In genomic region chr11:79710868-79711765, GRCm38 (mm10) we compare ENCODE assay signal across 8 mouse cellular contexts.
DNase-seq lines count a peak whose midpoint lies in the region; ATAC-seq lines count a peak whose summit lies in the region.

No protein-coding gene starts in this region.

- peak; percentile 87 for ATAC-seq in embryonic facial prominence, embryonic 12.5 days (ENCODE audit: insufficient number of reproducible peaks, insufficient read depth, low FRiP score, low TSS enrichment)
- ATAC-seq in heart, embryonic 12.5 days (ENCODE audit: insufficient number of reproducible peaks, low FRiP score) = peak; percentile 89
- ATAC-seq in kidney, embryonic 16.5 days (ENCODE audit: low FRiP score, low TSS enrichment) = peak; percentile 92
- peak; percentile 74 for ATAC-seq in liver, embryonic 13.5 days (ENCODE audit: low read depth)
- peak; percentile 85 for ATAC-seq in stomach, embryonic 14.5 days (ENCODE audit: insufficient number of reproducible peaks, insufficient read depth, low FRiP score, low read depth)

- H3K4me3 ChIP-seq in embryonic facial prominence, embryonic 12.5 days = peak overlapping the region; percentile 68
- peak overlapping the region; percentile 60 for H3K4me3 ChIP-seq in heart, embryonic 12.5 days
- H3K4me3 ChIP-seq in kidney, embryonic 16.5 days (ENCODE audit: low read length) = peak overlapping the region; percentile 80
- peak overlapping the region; percentile 62 for H3K4me3 ChIP-seq in liver, embryonic 13.5 days (replicated peaks)
- H3K4me3 ChIP-seq in stomach, embryonic 14.5 days (ENCODE audit: low read depth, low read length) = peak overlapping the region; percentile 77

- H3K4me1 ChIP-seq in embryonic facial prominence, embryonic 12.5 days = peaks cover 15% of the 10 kb centered on the region
- peaks cover 21% of the 10 kb centered on the region for H3K4me1 ChIP-seq in heart, embryonic 12.5 days (replicated peaks)
- H3K4me1 ChIP-seq in kidney, embryonic 16.5 days (ENCODE audit: insufficient read depth, low read length) = peaks cover 32% of the 10 kb centered on the region
- H3K4me1 ChIP-seq in liver, embryonic 13.5 days (replicated peaks) = peaks cover 29% of the 10 kb centered on the region
- H3K4me1 ChIP-seq in stomach, embryonic 14.5 days (ENCODE audit: control insufficient read depth, insufficient read depth, low read length) = peaks cover 21% of the 10 kb centered on the region

- H3K27me3 ChIP-seq in embryonic facial prominence, embryonic 12.5 days = peaks cover 46% of the 10 kb centered on the region
- H3K27me3 ChIP-seq in heart, embryonic 12.5 days (replicated peaks) = peaks cover 47% of the 10 kb centered on the region
- peaks cover 13% of the 10 kb centered on the region; the same call in 1 of the 2 replicates for H3K27me3 ChIP-seq in kidney, embryonic 16.5 days (ENCODE audit: insufficient read depth, low read length)
- peaks cover 74% of the 10 kb centered on the region for H3K27me3 ChIP-seq in liver, embryonic 13.5 days
- peaks cover 7% of the 10 kb centered on the region; the same call in 1 of the 2 replicates for H3K27me3 ChIP-seq in stomach, embryonic 14.5 days (ENCODE audit: control insufficient read depth, insufficient read depth, low read length)

- H3K36me3 ChIP-seq in embryonic facial prominence, embryonic 12.5 days = no peaks in the 10 kb centered on the region
- H3K36me3 ChIP-seq in heart, embryonic 12.5 days = no peaks in the 10 kb centered on the region
- no peaks in the 10 kb centered on the region for H3K36me3 ChIP-seq in kidney, embryonic 16.5 days (ENCODE audit: insufficient read depth, low read length)
- no peaks in the 10 kb centered on the region for H3K36me3 ChIP-seq in liver, embryonic 13.5 days
- no peaks in the 10 kb centered on the region for H3K36me3 ChIP-seq in stomach, embryonic 14.5 days (ENCODE audit: control insufficient read depth, insufficient read depth, low read length)

- WGBS in embryonic facial prominence, embryonic 12.5 days = under 1% methylated on average over 103 of the region's 106 CpGs
- WGBS in heart, embryonic 12.5 days = under 1% methylated on average over 89 of the region's 106 CpGs
- under 1% methylated on average over 98 of the region's 106 CpGs for WGBS in kidney, embryonic 16.5 days
- WGBS in liver, embryonic 13.5 days (ENCODE audit: insufficient replicate concordance) = under 1% methylated on average over 106 of the region's 106 CpGs
- under 1% methylated on average over 106 of the region's 106 CpGs for WGBS in stomach, embryonic 14.5 days

- H3K27ac ChIP-seq in embryonic facial prominence, embryonic 12.5 days = no peak overlapping the region
- no peak overlapping the region for H3K27ac ChIP-seq in heart, embryonic 12.5 days (ENCODE audit: poor library complexity, severe bottlenecking)
- peak overlapping the region; percentile 67; the same call in 1 of the 2 replicates for H3K27ac ChIP-seq in kidney, embryonic 16.5 days (ENCODE audit: low read length)
- H3K27ac ChIP-seq in liver, embryonic 13.5 days = no peak overlapping the region
- H3K27ac ChIP-seq in stomach, embryonic 14.5 days (ENCODE audit: low read length) = peak overlapping the region; percentile 71

- no peaks in the 10 kb centered on the region for H3K9me3 ChIP-seq in embryonic facial prominence, embryonic 12.5 days
- no peaks in the 10 kb centered on the region for H3K9me3 ChIP-seq in heart, embryonic 12.5 days (replicated peaks)
- H3K9me3 ChIP-seq in kidney, embryonic 16.5 days (ENCODE audit: low read length) = no peaks in the 10 kb centered on the region
- no peaks in the 10 kb centered on the region for H3K9me3 ChIP-seq in liver, embryonic 13.5 days (replicated peaks)
- H3K9me3 ChIP-seq in stomach, embryonic 14.5 days (ENCODE audit: control insufficient read depth, low read depth, low read length) = no peaks in the 10 kb centered on the region

- peak overlapping the region; percentile 97 for H3K4me2 ChIP-seq in embryonic facial prominence, embryonic 12.5 days (replicated peaks)
- H3K4me2 ChIP-seq in heart, embryonic 12.5 days = peak overlapping the region; percentile 97
- H3K4me2 ChIP-seq in kidney, embryonic 16.5 days (replicated peaks; ENCODE audit: low read depth, low read length) = peak overlapping the region; percentile 100
- peak overlapping the region; percentile 86 for H3K4me2 ChIP-seq in liver, embryonic 13.5 days
- H3K4me2 ChIP-seq in stomach, embryonic 14.5 days (replicated peaks; ENCODE audit: low read depth, low read length) = peak overlapping the region; percentile 98

- peak; percentile 91 for DNase-seq in 3134 (ENCODE audit: extremely low read depth, insufficient read length, low spot score)
- peak; percentile 93 for DNase-seq in adrenal gland, postnatal 14 days
- DNase-seq in liver, embryonic 13.5 days = peak; percentile 48
- DNase-seq in natural killer cell, adult 2 months (ENCODE audit: low spot score in 2 of 2) = peak; percentile 48 to 60

- peak overlapping the region; percentile 76 for H3K9ac ChIP-seq in embryonic facial prominence, embryonic 12.5 days
- H3K9ac ChIP-seq in heart, embryonic 12.5 days = peak overlapping the region; percentile 76
- peak overlapping the region; percentile 78 for H3K9ac ChIP-seq in kidney, embryonic 16.5 days (replicated peaks; ENCODE audit: low read length)
- H3K9ac ChIP-seq in liver, embryonic 13.5 days = peak overlapping the region; percentile 54
- peak overlapping the region; percentile 81 for H3K9ac ChIP-seq in stomach, embryonic 14.5 days (replicated peaks; ENCODE audit: low read depth, low read length)

Comparison
In these comparisons a context has a peak if more than half of its experiments do, and no peak if none do; other contexts are left out.
1. H3K27ac ChIP-seq: peak in kidney, embryonic 16.5 days (single experiment) and stomach, embryonic 14.5 days (single experiment); none in embryonic facial prominence, embryonic 12.5 days (single experiment), heart, embryonic 12.5 days (single experiment) and liver, embryonic 13.5 days (single experiment).
2. Peak in every context shown above with its lines, with median percentiles within 50 percentile points of each other: DNase-seq, ATAC-seq, H3K4me2 ChIP-seq, H3K4me3 ChIP-seq and H3K9ac ChIP-seq.